Mouse (Mus musculus) lung, adult 2 months (tissue): Measurements from ENCODE around the gene Areg.

Source experiments
- CTCF ChIP-seq: fragments of 200-500 bp; IDR thresholded peaks from 2 replicates; pipeline ENCODE4 v1.5.1; 2011; ENCODE audit warnings: mild to moderate bottlenecking, low read length, control low read depth; ENCODE audit not compliant: insufficient read depth
- POLR2A ChIP-seq: fragments of 200-500 bp; IDR thresholded peaks from 2 replicates; pipeline ENCODE4 v1.6.1; 2011; ENCODE audit warnings: low read depth, mild to moderate bottlenecking, control low read depth, low read length, borderline replicate concordance; ENCODE audit errors: extremely low read depth

DNA sequence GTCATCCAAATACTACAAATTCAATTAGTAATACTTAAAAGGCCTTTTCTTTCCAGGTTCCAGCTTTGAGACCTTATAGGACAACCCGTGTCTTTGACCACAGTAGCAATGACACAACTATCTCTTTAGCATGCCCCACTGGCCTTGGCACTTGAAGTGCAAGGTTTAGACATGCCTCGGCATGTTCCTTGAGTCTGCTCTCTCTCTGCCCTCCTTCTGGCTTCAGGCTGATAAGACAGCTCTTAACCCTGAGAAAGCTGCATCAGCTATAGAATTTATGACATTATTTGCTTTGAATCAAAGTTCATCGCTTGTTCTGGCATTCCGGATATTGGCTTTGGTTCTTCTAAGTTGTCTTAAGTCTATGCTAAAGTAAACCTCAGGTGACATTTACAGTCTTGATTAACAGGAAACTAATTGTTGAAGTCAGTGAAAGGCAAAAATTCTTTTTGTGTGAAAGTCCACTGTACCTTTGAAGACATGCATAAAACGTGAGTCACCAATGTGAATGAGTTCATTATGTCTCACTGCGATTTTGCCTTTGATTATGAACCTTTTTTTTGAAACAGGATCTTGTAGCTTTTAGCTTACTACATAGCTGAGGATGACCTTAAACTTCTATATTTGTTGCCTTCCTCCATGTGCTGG is 29.3 kb upstream of the Areg start:
- TF ChIP-seq CTCF (no peak), POLR2A (no peak)
